Mouse (Mus musculus) heart, postnatal 0 days (tissue): ENCODE results near the gene Flywch1.

Source experiments
- CTCF ChIP-seq: IDR thresholded peaks from 2 replicates; pipeline ENCODE4 v1.5.1; 2016; ENCODE audit warnings: antibody characterized with exemption, control low read depth, low read depth
- EP300 ChIP-seq: IDR thresholded peaks from 2 replicates; pipeline ENCODE4 v1.6.1; 2016; ENCODE audit warnings: antibody characterized with exemption, low read depth

GRCm38 (mm10) chr17:23737493-23738445 lies 33.6 kb downstream of the Flywch1 start:
- no peak for TF ChIP-seq CTCF
- no peak for TF ChIP-seq EP300
